Mouse (Mus musculus): ENCODE data around the gene Lrrc8b.
A peak's percentile ranks its signal among the peaks of the same experiment; 100 is the strongest.

The Lrrc8b gene

DNA sequence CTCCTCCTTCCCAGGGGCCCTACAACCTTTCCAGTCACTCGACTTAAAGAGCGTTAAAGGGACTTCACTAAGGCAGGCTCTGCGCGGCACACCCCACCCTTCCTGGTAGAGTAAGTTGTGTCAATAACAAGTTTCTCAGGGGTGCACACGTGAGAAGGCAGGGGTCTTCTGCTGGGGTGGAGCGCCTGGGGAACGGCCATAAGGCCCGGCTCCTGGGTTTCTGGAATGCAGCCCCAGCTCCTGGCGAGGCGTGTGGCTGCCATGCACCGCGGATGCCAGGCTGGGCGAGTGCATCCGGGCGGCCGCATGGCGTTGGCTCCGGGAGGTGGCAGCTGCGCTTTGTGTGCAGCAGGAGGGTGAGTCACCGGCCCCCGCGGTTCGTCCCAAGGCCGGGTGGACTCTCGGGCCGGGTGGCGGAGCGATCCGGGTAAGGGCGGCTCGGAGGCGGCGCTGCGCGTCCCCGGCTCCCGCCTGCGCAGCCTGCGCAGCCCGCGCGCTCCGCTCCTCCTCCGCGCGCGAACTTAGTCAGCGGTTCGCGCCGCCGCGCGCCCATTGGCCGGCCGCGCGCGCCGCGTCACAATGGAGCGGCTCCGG is at the start of gene Lrrc8b:
Lrrc8b (plus strand) TSS at position 578 of the 594 bp plus-strand sequence.
- DNase-seq: peak; percentile 90

DNA sequence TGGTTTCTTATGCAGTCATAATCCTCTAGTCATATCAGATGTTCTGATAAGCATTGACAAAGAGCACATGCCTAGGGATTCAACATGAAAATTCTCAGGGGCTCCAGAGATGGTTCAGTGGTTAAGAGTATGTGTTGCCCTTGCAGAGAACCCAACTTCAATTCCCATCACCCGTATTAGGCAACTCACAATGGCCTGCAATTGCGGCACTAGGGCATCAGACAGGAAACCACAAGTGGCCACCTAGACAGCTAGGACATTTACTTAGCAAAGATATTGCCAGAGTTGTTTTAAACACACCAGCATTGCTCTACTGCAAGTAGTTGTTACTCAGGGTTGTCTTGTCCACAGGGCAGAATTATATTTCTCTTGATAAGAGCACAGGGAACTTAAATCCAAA is 34.1 kb upstream of the Lrrc8b start:
- no peak for DNase-seq

DNA sequence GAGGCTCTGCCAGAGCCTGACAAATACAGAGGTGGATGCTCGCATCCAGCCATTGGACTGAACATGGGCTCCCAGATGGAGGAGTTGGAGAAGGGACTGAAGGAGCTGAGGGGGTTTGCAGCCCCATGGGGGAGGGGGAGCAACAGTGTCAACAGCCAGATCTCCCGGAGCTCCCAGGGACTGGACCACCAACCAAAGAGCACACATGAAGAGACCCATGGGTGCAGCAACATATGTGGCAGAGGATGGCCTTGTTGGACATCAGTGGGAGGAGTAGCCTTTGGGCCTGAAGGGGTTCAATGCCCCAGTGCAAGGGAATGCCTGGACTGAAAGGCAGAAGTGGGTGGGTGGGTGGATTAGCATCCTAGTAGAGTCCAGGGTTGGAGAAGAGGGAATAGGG is 25.2 kb upstream of the Lrrc8b start:
- DNase-seq: no peak

- DNase-seq: no peak
Observed at GRCm38 (mm10) chr5:105393731-105394130, 21.8 kb upstream of the Lrrc8b start.

DNA sequence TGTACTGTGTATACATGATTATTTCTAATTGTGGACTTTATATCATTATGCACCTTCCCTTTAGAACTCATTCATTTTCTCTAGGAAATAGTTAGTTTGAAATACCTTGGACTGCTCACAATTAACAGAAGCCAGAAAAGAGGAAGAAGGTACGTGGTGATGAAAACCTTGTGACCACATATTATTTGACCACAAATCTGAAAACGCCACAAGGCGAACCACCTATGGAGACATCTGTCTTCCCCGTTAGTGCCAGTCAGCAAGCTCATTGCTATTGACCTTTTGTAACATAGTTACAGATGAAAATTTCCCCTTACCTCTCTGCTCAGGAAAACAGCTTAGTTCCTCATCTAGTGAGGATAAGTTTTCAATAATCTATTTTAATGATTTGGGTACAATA is 20.4 kb upstream of the Lrrc8b start:
- DNase-seq: no peak

- DNase-seq: no peak
Observed at GRCm38 (mm10) chr5:105398966-105399365, 16.6 kb upstream of the Lrrc8b start.

- DNase-seq: peak; percentile 90
Observed at GRCm38 (mm10) chr5:105399631-105400423, 15.7 kb upstream of the Lrrc8b start.

- DNase-seq: no peak
Observed at GRCm38 (mm10) chr5:105400424-105401375, 14.9 kb upstream of the Lrrc8b start.

GRCm38 (mm10) chr5:105401536-105401935 is 14.0 kb upstream of the Lrrc8b start:
- no peak for DNase-seq

DNA sequence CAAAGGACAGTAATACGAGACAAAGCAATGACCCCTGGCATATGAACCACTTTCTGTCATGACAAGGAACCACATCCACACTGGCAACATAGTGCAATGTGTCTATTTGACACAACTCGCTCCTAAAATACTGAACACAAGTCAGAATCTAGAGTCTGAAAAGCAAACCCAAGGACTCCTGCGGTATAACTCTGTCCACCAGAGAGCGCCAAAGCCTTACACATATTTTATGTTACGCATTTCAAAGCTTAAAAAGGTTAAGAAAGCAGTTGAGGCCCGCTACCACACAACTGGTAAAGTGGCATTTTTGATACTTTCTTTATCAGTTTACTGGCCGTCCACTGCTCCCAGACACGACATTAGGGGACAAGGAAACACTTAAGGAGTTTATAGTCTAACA is 10.6 kb upstream of the Lrrc8b start:
- peak; percentile 91 for DNase-seq

DNA sequence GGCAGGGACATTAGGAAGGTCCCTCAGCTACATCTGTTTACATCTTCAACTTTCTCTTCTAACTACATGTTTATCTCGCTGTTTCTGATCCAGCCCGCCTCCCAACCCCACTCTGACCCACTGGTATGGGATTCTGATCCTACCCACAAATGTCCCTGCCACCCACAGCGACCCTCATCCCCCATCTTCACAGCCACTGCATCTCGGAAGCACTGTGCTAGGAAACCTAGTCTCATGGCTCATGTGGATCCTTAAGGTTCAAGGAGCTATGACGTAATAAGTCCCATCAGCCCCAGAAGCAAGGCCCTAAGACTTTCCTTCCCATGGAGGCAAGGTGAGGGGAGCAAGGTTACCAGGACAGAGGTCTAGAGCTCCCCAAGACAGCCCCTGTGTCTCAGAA is 7.9 kb upstream of the Lrrc8b start:
- DNase-seq: no peak

DNA sequence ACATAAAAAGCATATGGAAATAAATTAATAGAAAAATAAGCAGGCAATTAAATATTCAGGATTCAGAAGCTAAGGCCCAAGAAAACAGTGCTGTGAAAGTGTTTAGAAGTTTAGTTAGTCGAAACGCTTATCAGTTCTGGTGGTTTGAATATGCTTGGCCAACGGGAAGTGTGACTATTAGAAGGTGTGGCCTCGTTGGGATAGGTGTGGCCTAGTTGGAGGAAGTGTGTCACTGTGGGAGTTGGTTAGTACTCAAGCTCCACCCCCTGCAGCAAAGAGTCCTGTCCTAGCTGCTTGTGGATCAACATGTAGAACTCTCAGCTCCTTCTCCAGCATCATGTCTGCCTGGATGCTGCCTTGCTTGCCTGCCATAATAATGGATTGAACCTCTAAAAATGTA is 6.5 kb upstream of the Lrrc8b start:
- DNase-seq: peak; percentile 51

DNA sequence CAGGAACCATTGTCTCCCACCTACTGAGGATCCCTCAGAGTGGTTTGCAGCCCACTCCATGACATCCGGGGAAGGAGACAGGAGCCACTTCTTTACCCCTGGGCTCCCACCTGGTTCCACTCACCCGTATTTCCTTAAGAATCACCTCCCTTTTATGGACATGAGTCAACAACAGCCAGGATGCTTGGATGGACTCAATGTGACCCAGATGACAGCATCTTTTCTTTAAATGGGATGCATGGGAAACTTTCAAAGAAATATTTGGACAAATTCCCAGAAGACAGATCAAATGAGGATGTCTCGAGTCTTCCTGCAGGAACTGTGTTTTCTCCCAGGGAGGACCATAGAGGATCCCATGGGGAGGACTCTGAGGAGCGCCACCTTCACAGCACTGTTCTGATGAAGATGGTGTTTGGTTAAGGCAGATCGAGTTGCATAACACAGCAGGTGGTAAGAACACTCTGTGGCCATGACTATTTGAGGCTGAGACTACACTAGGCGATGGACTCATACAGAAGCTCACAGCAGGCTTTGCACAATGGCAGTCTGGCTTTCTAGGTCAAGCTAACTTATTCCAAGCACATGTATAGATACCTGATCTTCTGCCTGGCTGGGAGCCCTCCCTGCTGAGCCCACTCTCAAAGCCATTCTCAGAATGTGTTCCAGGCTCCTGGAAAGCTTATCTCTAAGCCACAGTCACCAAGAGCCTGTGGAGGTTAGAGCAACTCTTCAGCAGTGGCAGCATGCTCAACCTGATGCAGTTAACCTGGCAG is 4.9 kb upstream of the Lrrc8b start:
- DNase-seq: no peak

DNA sequence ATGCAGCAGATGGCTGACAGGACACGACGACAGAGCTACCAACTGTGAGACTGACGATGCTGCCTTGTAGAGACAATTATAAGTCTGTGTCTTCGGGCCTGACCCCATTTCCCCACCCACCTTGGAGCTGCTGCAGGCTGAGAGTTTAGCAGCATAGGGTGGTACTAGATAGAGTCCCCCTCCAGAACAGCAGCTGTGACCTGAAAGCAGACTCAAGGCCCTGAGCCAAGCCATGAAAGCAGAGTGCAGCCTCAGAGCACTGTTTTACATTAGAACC is 4.3 kb upstream of the Lrrc8b start:
- no peak for DNase-seq

DNA sequence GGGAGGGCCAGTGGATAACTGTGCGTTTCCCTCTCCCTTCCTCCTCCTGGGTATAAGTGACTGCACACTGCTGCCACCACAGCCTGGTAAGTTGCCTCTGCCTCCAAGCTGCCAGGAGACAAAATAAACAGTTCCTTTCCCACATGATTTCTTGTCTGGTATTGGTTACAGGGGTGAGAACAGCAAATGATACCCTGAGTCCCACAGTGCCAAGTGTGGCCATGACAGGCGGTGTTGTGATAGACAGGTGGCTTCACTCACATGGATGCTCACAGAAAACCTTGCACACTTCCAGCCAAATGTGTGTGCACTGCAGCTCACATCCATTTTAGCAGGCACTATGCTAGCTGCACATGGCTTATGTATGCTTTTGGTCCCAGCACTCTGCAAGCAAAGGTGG is 3.8 kb upstream of the Lrrc8b start:
- no peak for DNase-seq

DNA sequence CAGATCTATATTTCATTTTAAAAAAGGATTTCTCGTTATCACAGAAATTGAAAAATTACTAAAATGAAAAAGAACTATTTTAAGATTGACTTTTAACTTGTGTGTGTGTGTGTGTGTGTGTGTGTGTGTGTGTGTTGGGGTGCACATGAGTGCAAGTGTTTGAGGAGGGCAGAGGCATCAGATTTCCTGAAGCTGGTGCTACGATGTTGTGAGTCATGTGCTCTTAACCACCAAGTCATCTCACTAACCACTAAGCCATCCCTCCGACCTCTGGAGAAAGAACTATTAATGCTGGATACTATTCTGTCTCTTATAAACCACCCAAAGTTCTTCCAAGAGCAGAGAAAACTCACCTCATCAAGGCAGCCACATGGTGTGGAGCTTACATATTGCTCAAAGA is 2.9 kb upstream of the Lrrc8b start:
- DNase-seq: no peak

- DNase-seq: no peak
Observed at GRCm38 (mm10) chr5:105414341-105415120, 1.0 kb upstream of the Lrrc8b start.

DNA sequence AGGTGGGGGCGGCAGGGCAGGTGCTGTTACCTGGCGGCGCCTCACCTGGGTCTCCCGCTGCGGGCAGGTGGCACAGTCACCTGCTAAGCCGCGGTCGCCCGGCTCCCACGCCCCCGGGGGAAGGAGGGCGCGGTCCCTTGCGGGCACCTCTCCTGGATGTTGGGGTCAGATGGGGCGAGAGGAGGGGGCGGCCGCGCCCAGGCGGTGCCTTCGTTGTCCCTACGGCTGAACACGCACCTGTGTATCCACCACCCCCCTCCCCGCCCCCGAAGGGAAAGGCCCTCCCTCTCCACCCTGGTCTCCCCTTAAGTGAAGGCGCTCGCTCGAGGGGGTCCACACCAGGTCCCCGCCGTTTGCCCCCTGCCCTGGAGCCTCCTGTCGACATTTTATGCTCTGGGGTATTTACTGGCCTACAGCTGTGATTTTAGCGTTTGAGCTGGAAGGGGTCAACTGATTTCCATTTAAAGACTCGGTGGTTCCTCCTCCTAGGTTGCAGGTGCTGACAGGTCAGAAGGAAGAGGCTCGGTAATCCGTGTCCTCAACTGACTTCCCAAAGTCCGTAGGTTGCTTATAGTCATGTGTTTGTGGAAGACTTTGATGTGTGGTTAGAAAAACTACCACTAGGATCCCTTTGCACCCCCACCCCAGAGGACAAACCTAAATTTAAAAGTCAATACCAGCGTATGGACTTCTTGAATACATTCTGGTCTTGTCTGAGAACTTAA is 538 bp downstream of the Lrrc8b start:
- DNase-seq: no peak

- DNase-seq: no peak
Observed at GRCm38 (mm10) chr5:105417217-105417616, 1.6 kb downstream of the Lrrc8b start.

DNA sequence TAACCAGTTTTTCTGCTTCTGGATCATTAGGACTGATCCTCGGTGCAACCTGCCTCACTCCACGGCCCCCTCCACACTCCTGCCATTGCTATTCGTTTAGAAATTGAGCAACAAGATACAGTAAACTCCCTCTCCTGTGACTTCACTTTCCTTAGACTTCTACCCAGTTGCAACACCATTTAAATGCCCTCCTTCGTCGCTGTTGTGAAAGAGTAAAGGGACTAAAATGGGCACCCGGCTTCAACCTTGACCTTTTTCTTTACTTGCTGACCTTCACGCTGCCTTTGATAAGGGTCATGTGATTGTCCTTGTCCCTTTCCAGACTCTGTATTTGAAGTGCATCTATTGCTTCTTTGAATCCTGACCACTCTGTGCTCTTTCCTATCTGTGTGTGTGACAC is 2.8 kb downstream of the Lrrc8b start:
- DNase-seq: no peak

- DNase-seq: no peak
Observed at GRCm38 (mm10) chr5:105418851-105419250, 3.3 kb downstream of the Lrrc8b start.

Data from lung, postnatal 36 days (tissue).